Mouse (Mus musculus): Measurements from ENCODE around the gene Tanc1.

GRCm38 (mm10) chr2:59693473-59693872 is 81.6 kb downstream of the Tanc1 start:
- no peak for TF ChIP-seq POLR2A (IDR thresholded peaks at IDR 0.05; ENCODE audit: borderline replicate concordance, extremely low read depth, insufficient read depth, insufficient read length, poor library complexity, severe bottlenecking)
- no peak for TF ChIP-seq CTCF (IDR thresholded peaks at IDR 0.05; ENCODE audit: borderline replicate concordance, extremely low read depth, insufficient read depth, insufficient read length)

All from brain, embryonic 14.5 days (tissue).